Comparison of ENCODE assay signal across 15 mouse cellular contexts in the genomic region with DNA sequence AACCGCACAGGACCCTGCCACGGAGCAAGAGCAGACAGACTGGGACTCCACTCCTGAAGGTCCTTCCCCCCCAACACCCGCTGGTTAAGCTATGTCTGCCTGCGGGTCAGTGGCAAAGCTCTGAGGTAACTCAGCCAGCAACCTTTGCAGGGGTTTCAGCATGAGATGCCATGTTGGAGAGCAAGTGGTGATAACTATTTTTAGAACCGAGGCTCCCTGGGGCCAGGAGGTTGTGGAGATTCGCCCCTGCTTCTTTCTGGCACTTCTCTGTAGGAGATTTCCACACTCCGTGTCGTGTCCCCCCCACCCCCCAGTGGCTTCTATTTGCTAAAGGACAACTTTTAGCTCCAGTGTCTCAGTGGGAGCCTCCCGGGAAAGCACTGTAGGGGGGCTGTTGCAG.
"Had no signal": no experiment of that assay in that cellular context is flagged by ENCODE, and none has a peak within 500 bp of the region (broad histone marks: within the 10 kb centered on the region; RNA-seq: fewer than 3 reads in every experiment).

No protein-coding gene starts in this region.

- H3K4me1 ChIP-seq: limb, embryonic 12.5 days; midbrain, embryonic 12.5 days; neural tube, embryonic 13.5 days; stomach, embryonic 15.5 days had no signal

- H3K27me3 ChIP-seq: limb, embryonic 12.5 days; midbrain, embryonic 12.5 days; neural tube, embryonic 13.5 days; stomach, embryonic 15.5 days had no signal

- H3K4me2 ChIP-seq: limb, embryonic 12.5 days; midbrain, embryonic 12.5 days; neural tube, embryonic 13.5 days; stomach, embryonic 15.5 days had no signal

- ATAC-seq: midbrain, embryonic 16.5 days had no signal

- DNase-seq: kidney, postnatal 10 days; kidney, postnatal 4 days; lung, adult 18-20 months; retina, postnatal 1 day; right cerebral cortex, postnatal 4 days; spleen, adult 18-20 months; thymus, adult 2 months; thymus, postnatal 4 days had no signal

- H3K9me3 ChIP-seq: limb, embryonic 12.5 days; midbrain, embryonic 12.5 days; neural tube, embryonic 13.5 days; stomach, embryonic 15.5 days had no signal

- H3K9ac ChIP-seq: limb, embryonic 12.5 days; liver, embryonic 14.5 days; midbrain, embryonic 12.5 days; neural tube, embryonic 13.5 days; stomach, embryonic 15.5 days had no signal

- H3K27ac ChIP-seq: layer of hippocampus, adult 2 months; limb, embryonic 12.5 days; liver, embryonic 14.5 days; midbrain, embryonic 12.5 days; neural tube, embryonic 13.5 days; stomach, embryonic 15.5 days had no signal

- H3K4me3 ChIP-seq: layer of hippocampus, adult 2 months; limb, embryonic 12.5 days; midbrain, embryonic 12.5 days; neural tube, embryonic 13.5 days; stomach, embryonic 15.5 days had no signal

- H3K36me3 ChIP-seq: limb, embryonic 12.5 days; midbrain, embryonic 12.5 days; neural tube, embryonic 13.5 days; stomach, embryonic 15.5 days had no signal
